Mouse (Mus musculus): ENCODE data around the gene Gm34653.

- TF ChIP-seq CTCF (conservative IDR thresholded peaks at IDR 0.05; ENCODE audit: low read length) (no peak), NANOG (IDR thresholded peaks at IDR 0.05; ENCODE audit: borderline replicate concordance, low read length) (no peak), POU5F1 (IDR thresholded peaks at IDR 0.05; ENCODE audit: borderline replicate concordance, low read length) (no peak)
Measured at GRCm38 (mm10) chr2:34818492-34818891, 14.3 kb upstream of the Gm34653 start.
